8 mouse cellular contexts compared by ENCODE assay signal in genomic region chr6:126938853-126939486, GRCm38 (mm10). TPM values are rescaled to one million over a fixed set of nuclear protein-coding genes. Genes with fewer than 3 reads are reported as not detected.
DNase-seq lines count a peak whose midpoint lies in the region; ATAC-seq and TF ChIP-seq lines count a peak whose summit lies in the region.

No protein-coding gene starts in this region.

- WGBS in cerebellum, adult 2 months = under 1% methylated on average over 31 of the region's 31 CpGs
- WGBS in thymus, adult 2 months = under 1% methylated on average over 31 of the region's 31 CpGs
- WGBS in liver, embryonic 11.5 days = under 1% methylated on average over 30 of the region's 31 CpGs

- peaks cover 8% of the 10 kb centered on the region for H3K36me3 ChIP-seq in thymus, adult 2 months (ENCODE audit: control insufficient read depth, insufficient read depth, low read length)
- peaks cover 9% of the 10 kb centered on the region; the same call in 1 of the 2 replicates for H3K36me3 ChIP-seq in liver, embryonic 11.5 days (ENCODE audit: control insufficient read depth, insufficient read depth, low read length)

- no peak for TF ChIP-seq CTCF in cerebellum, adult 2 months (IDR thresholded peaks at IDR 0.05; ENCODE audit: borderline replicate concordance, insufficient read depth, low read depth, low read length)
- no peak for TF ChIP-seq CTCF in thymus, adult 2 months (IDR thresholded peaks at IDR 0.05; ENCODE audit: borderline replicate concordance, control insufficient read depth, extremely low read depth, insufficient read depth, low read length, poor library complexity)

- no peak for DNase-seq in cerebellum, adult 2 months
- DNase-seq in cerebellum, adult 11 months = no peak
- no peak for DNase-seq in thymus, adult 2 months
- no peak for DNase-seq in thymus, adult 18-20 months
- DNase-seq in liver, embryonic 11.5 days (ENCODE audit: low spot score) = no peak
- DNase-seq in urinary bladder, postnatal 4 days (ENCODE audit: low spot score in 2 of 2) = no peak
- DNase-seq in ovary, postnatal 14 days (ENCODE audit: low spot score) = no peak
- DNase-seq in spleen, postnatal 36 days (ENCODE audit: low spot score in 2 of 2) = no peak

- peak overlapping the region; percentile 93 for H3K4me3 ChIP-seq in cerebellum, adult 2 months (replicated peaks; ENCODE audit: insufficient read depth, low read depth, low read length)
- peak overlapping the region; percentile 88 for H3K4me3 ChIP-seq in thymus, adult 2 months (ENCODE audit: control insufficient read depth, insufficient read depth, low read length)
- H3K4me3 ChIP-seq in liver, embryonic 11.5 days (ENCODE audit: low read depth, low read length) = peak overlapping the region; percentile 81

- ATAC-seq in liver, embryonic 11.5 days (replicated peaks; ENCODE audit: low FRiP score) = no peak

- peak overlapping the region; percentile 73 for H3K4me2 ChIP-seq in liver, embryonic 11.5 days

- no peaks in the 10 kb centered on the region for H3K9me3 ChIP-seq in liver, embryonic 11.5 days (ENCODE audit: control insufficient read depth, low read length)

- no peak for TF ChIP-seq POLR2A in cerebellum, adult 2 months (IDR thresholded peaks at IDR 0.05; ENCODE audit: borderline replicate concordance, insufficient read depth, low read length)
- TF ChIP-seq POLR2A in thymus, adult 2 months (IDR thresholded peaks at IDR 0.05; ENCODE audit: control insufficient read depth, extremely low read depth, insufficient read depth, low read length, poor library complexity) = no peak

- H3K9ac ChIP-seq in liver, embryonic 11.5 days (ENCODE audit: low read depth, low read length) = peak overlapping the region; percentile 84

- H3K27me3 ChIP-seq in cerebellum, adult 2 months (ENCODE audit: control insufficient read depth, insufficient read depth, low read length) = no peaks in the 10 kb centered on the region
- H3K27me3 ChIP-seq in thymus, adult 2 months (ENCODE audit: control insufficient read depth, insufficient read depth, low read length) = no peaks in the 10 kb centered on the region
- H3K27me3 ChIP-seq in liver, embryonic 11.5 days (replicated peaks; ENCODE audit: control insufficient read depth, insufficient read depth, low read length) = no peaks in the 10 kb centered on the region

- no peak overlapping the region for H3K27ac ChIP-seq in cerebellum, adult 2 months (ENCODE audit: insufficient read depth, low read length)
- H3K27ac ChIP-seq in thymus, adult 2 months (ENCODE audit: control insufficient read depth, insufficient read depth, low read length) = no peak overlapping the region
- peak overlapping the region; percentile 72 for H3K27ac ChIP-seq in liver, embryonic 11.5 days (ENCODE audit: low read depth, low read length)

- peaks cover 2% of the 10 kb centered on the region; the same call in 1 of the 2 replicates for H3K4me1 ChIP-seq in cerebellum, adult 2 months (ENCODE audit: control insufficient read depth, insufficient read depth, low read length)
- peaks cover 5% of the 10 kb centered on the region for H3K4me1 ChIP-seq in thymus, adult 2 months (replicated peaks; ENCODE audit: control insufficient read depth, insufficient read depth, low read length)
- H3K4me1 ChIP-seq in liver, embryonic 11.5 days (replicated peaks; ENCODE audit: control insufficient read depth, insufficient read depth, low read length) = peaks cover 4% of the 10 kb centered on the region

RNA-seq across cellular contexts. Expression of gene Rad51ap1, which starts 0.4 kb away (rescaled TPM):
- 5.5 and 6.6 TPM in 2 replicates for polyA plus RNA-seq in cerebellum, adult 2 months (2012; rRNA removed)
- polyA plus RNA-seq in thymus, adult 2 months (2012; rRNA removed) = 28.0 and 31.0 TPM in 2 replicates
- polyA plus RNA-seq in liver, embryonic 11.5 days (2014; fragmentation: Nextera tagmentation; extraction: Ambion mirVana) = 85.7 and 95.3 TPM in 2 replicates

RNA-seq across cellular contexts. Expression of gene D6Wsu163e, which starts 0.8 kb away (rescaled TPM):
- polyA plus RNA-seq in cerebellum, adult 2 months (2012; rRNA removed) = 22.7 and 24.3 TPM in 2 replicates
- polyA plus RNA-seq in thymus, adult 2 months (2012; rRNA removed) = 5.3 and 7.0 TPM in 2 replicates
- 20.9 and 27.1 TPM in 2 replicates for polyA plus RNA-seq in liver, embryonic 11.5 days (2014; fragmentation: Nextera tagmentation; extraction: Ambion mirVana)

RNA-seq across cellular contexts. Expression of gene Dyrk4, which starts 17.3 kb away (rescaled TPM):
- polyA plus RNA-seq in cerebellum, adult 2 months (2012; rRNA removed) = 0.10 and 0.23 TPM in 2 replicates
- polyA plus RNA-seq in thymus, adult 2 months (2012; rRNA removed) = 0.31 and 0.32 TPM in 2 replicates
- polyA plus RNA-seq in liver, embryonic 11.5 days (2014; fragmentation: Nextera tagmentation; extraction: Ambion mirVana) = not detected in 2 replicates
